Mouse (Mus musculus): ENCODE results near the gene Rpl10. TPM values are rescaled to one million over a fixed set of nuclear protein-coding genes. Genes with fewer than 3 reads are reported as not detected.

Gene Rpl10
- polyA plus RNA-seq (2017; shearing (Covaris generic)) = 51.2 TPM

GRCm38 (mm10) chrX:74270062-74270901, at the start of gene Rpl10:
Rpl10 (plus strand) TSS chrX:74270812.

GRCm38 (mm10) chrX:74249615-74250014, 21.0 kb upstream of the Rpl10 start, which contains the start of gene Flna:
Flna (minus strand) TSS chrX:74249820.

GRCm38 (mm10) chrX:74254153-74254887, 16.3 kb upstream of the Rpl10 start, which contains the start of gene Emd:
Emd (plus strand) TSS chrX:74254687.

DNA sequence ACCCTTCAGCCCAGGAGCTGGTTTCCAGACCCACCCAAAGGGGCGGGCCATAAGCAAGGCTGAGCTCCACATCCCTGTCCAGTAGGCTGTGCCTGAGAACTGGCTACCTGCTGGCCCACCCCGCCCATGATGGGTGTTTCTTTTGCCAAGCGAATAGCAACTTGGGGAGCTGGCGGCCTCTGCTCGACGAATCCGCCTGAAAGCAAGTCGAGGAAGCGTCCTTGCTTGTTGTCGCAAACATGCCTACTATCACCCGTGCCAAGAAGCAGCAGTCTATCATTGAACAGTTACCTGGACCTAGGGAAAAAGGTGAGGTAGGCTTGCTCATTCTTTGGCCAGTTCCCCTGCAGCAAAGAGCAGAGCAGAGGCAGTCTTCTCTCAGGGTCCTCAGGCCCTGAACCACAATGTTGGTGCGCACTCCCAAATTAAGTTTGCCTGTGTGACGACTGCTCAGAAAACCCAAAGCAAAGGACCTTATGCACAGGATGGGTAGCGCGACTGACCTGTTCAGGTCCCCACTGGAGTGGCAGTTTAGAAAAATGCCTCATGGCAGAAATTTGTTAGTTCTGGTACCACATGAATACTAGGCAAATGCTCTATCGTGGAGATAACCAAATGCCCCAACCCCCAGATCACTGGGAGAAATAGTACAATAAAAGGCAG, 11.3 kb downstream of the Rpl10 start, which contains the start of the genes Taz and Dnase1l1:
Taz (plus strand) TSS at position 181 of the 663 bp plus-strand sequence.
Dnase1l1 (minus strand) TSS at position 606 of the 663 bp plus-strand sequence.

GRCm38 (mm10) chrX:74296538-74297448, 26.2 kb downstream of the Rpl10 start, which contains the start of gene Atp6ap1:
Atp6ap1 (plus strand) TSS chrX:74297097.

GRCm38 (mm10) chrX:74304867-74305700, 34.5 kb downstream of the Rpl10 start, which contains the start of gene Gdi1:
Gdi1 (plus strand) TSS chrX:74304998.

DNA sequence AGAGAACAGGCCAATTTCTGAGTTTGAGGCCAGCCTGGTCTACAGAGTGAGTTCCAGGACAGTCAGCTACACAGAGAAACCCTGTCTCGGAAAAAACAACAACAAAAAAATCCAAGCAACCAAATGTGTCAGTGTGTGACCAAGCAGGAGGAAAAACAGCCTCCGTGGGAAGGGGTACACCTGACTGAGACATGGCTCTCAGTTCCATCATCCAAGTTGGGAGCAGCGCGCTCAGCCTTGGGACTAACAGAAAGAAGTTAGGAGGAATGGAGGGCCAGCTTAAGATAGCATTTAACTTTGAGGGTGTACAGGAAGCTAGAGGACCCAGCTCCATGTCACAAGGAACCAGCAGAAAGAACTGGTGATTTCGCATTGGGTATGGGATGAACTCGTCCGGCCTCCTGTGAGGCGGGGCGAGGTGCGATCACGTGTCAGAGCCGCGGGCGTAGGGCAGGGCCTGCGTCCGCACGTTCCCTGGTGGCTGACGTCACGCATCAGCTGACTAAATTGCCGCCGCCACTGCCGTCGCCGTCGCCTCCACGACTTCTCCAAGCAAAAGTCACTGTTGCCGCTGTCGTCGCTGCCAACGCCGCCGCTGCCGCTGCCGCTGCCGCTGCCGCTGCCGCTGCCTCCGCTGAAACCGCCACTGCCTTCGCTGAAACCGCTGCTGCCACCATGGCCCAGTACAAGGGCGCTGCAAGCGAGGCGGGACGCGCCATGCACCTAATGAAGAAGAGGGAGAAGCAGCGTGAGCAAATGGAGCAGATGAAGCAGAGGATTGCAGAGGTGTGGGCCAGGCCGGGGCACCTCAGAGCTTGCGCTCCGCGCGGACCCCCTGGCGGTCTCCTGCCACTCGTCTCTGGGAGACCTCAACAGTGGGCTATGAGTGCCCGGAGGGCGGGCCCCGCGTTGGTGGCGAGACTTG, 42.2 kb downstream of the Rpl10 start, which contains the start of gene Fam50a:
Fam50a (plus strand) TSS at position 494 of the 925 bp plus-strand sequence.

Other genes starting within 250 kb of the Rpl10 start
- 201 TPM for gene Irak1, start 246.9 kb upstream of the Rpl10 start, polyA plus RNA-seq (2017; shearing (Covaris generic))
- gene Opn1mw, start 143.3 kb upstream of the Rpl10 start, polyA plus RNA-seq (2017; shearing (Covaris generic)) = not detected
- 41.3 TPM for gene Mecp2, start 135.4 kb upstream of the Rpl10 start, polyA plus RNA-seq (2017; shearing (Covaris generic))
- not detected for gene Tex28, start 103.0 kb upstream of the Rpl10 start, polyA plus RNA-seq (2017; shearing (Covaris generic))
- gene Tktl1, start 93.6 kb upstream of the Rpl10 start, polyA plus RNA-seq (2017; shearing (Covaris generic)) = 1.2 TPM
- gene Flna, start 21.0 kb upstream of the Rpl10 start, polyA plus RNA-seq (2017; shearing (Covaris generic)) = 292 TPM
- 63.2 TPM for gene Emd, start 16.1 kb upstream of the Rpl10 start, polyA plus RNA-seq (2017; shearing (Covaris generic))
- 152 TPM for gene Taz, start 11.1 kb downstream of the Rpl10 start, polyA plus RNA-seq (2017; shearing (Covaris generic))
- 20.1 TPM for gene Dnase1l1, start 11.5 kb downstream of the Rpl10 start, polyA plus RNA-seq (2017; shearing (Covaris generic))
- gene Atp6ap1, start 26.3 kb downstream of the Rpl10 start, polyA plus RNA-seq (2017; shearing (Covaris generic)) = 159 TPM
- gene Gdi1, start 34.2 kb downstream of the Rpl10 start, polyA plus RNA-seq (2017; shearing (Covaris generic)) = 326 TPM
- gene Fam50a, start 42.2 kb downstream of the Rpl10 start, polyA plus RNA-seq (2017; shearing (Covaris generic)) = 77.1 TPM
- gene Plxna3, start 58.3 kb downstream of the Rpl10 start, polyA plus RNA-seq (2017; shearing (Covaris generic)) = 6.1 TPM
- gene Lage3, start 82.8 kb downstream of the Rpl10 start, polyA plus RNA-seq (2017; shearing (Covaris generic)) = 54.8 TPM
- 66.6 TPM for gene Ubl4a, start 102.4 kb downstream of the Rpl10 start, polyA plus RNA-seq (2017; shearing (Covaris generic))
- 42.3 TPM for gene Slc10a3, start 102.5 kb downstream of the Rpl10 start, polyA plus RNA-seq (2017; shearing (Covaris generic))
- gene Fam3a, start 122.5 kb downstream of the Rpl10 start, polyA plus RNA-seq (2017; shearing (Covaris generic)) = 38.5 TPM
- 44.6 TPM for gene Ikbkg, start 122.5 kb downstream of the Rpl10 start, polyA plus RNA-seq (2017; shearing (Covaris generic))
- 57.8 TPM for gene G6pdx, start 158.4 kb downstream of the Rpl10 start, polyA plus RNA-seq (2017; shearing (Covaris generic))
- gene Gm6880, start 210.6 kb downstream of the Rpl10 start, polyA plus RNA-seq (2017; shearing (Covaris generic)) = not detected

Measured in CD4-positive, CD25-positive, alpha-beta regulatory T cell (primary cell).